Mouse (Mus musculus): ENCODE measurements around the gene Lpin2.

GRCm38 (mm10) chr17:71160244-71160995 is 21.9 kb upstream of the Lpin2 start:
- TF ChIP-seq CTCF (IDR thresholded peaks at IDR 0.05; ENCODE audit: low read depth), result no peak
- TF ChIP-seq EP300 (IDR thresholded peaks at IDR 0.05; ENCODE audit: low read depth), result no peak

Data from liver, embryonic 14.5 days (tissue).